16 mouse cellular contexts compared by ENCODE assay signal in the genomic region with DNA sequence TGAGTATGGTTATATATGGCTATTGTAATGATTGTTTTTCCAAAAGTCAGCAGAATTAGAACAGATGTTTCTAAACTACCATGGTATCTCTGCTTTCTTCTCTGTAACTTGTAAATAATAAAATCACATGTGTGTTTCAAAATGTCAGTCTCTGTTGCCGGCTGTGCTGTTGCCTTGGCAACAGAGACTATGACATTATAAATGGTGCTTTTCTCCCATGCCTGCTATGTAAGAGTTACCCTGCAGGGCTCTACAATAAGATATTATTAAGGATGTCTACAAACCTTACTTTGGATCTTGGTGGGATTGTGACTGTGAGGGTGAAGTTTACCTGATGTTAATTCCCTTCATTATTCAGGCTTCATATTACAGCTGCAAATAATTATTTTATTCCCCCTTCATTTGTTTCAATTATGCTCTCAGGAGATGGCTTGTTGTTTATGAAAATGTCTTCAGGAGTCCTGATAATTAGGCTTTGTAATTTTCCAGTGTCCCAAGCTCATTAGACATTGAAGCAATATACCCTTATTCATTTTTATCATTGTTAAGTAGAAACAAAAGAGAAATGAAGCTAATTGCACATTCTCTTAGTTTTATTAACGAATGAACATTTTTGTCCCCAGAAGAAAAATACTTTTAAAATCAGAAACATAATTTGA.
DNase-seq lines count a peak whose midpoint lies in the region; ATAC-seq lines count a peak whose summit lies in the region.
"Had no signal": no experiment of that assay in that cellular context is flagged by ENCODE, and none has a peak within 500 bp of the region (broad histone marks: within the 10 kb centered on the region; RNA-seq: fewer than 3 reads in every experiment).

No protein-coding gene starts in this region.

- no peak for DNase-seq in limb, embryonic 10.5 days (ENCODE audit: low spot score)
- no peak for DNase-seq in cerebellum, adult 8-10 months
- DNase-seq in left cerebral cortex, adult 18-20 months (ENCODE audit: low spot score in 2 of 2): no peak
- DNase-seq: adrenal gland, adult 8-10 months; gastrocnemius, postnatal 25 days; liver, embryonic 13.5 days had no signal

- no peak overlapping the region for H3K9ac ChIP-seq in limb, embryonic 13.5 days
- no peak overlapping the region for H3K9ac ChIP-seq in forebrain, embryonic 13.5 days
- H3K9ac ChIP-seq in hindbrain, embryonic 13.5 days: no peak overlapping the region
- no peak overlapping the region for H3K9ac ChIP-seq in midbrain, embryonic 16.5 days (ENCODE audit: low read depth, low read length)
- H3K9ac ChIP-seq: heart, embryonic 12.5 days; liver, embryonic 13.5 days had no signal

- no peak overlapping the region for H3K27ac ChIP-seq in limb, embryonic 13.5 days
- H3K27ac ChIP-seq in limb, embryonic 10.5 days: no peak overlapping the region
- H3K27ac ChIP-seq in forebrain, embryonic 13.5 days: no peak overlapping the region
- H3K27ac ChIP-seq in hindbrain, embryonic 13.5 days: no peak overlapping the region
- no peak overlapping the region for H3K27ac ChIP-seq in midbrain, embryonic 16.5 days (ENCODE audit: low read length)
- H3K27ac ChIP-seq: kidney, postnatal 0 days; liver, embryonic 13.5 days had no signal

- H3K27me3 ChIP-seq in limb, embryonic 13.5 days: no peaks in the 10 kb centered on the region
- H3K27me3 ChIP-seq in limb, embryonic 10.5 days (ENCODE audit: low read depth, poor library complexity, severe bottlenecking): no peaks in the 10 kb centered on the region
- no peaks in the 10 kb centered on the region for H3K27me3 ChIP-seq in forebrain, embryonic 13.5 days
- H3K27me3 ChIP-seq in hindbrain, embryonic 13.5 days: no peaks in the 10 kb centered on the region
- H3K27me3 ChIP-seq in midbrain, embryonic 16.5 days (ENCODE audit: control insufficient read depth, insufficient read depth, low read depth, low read length): no peaks in the 10 kb centered on the region
- H3K27me3 ChIP-seq: heart, embryonic 12.5 days; liver, embryonic 13.5 days had no signal

- no peak overlapping the region for H3K4me2 ChIP-seq in limb, embryonic 13.5 days (replicated peaks)
- no peak overlapping the region for H3K4me2 ChIP-seq in forebrain, embryonic 13.5 days
- no peak overlapping the region for H3K4me2 ChIP-seq in hindbrain, embryonic 13.5 days
- H3K4me2 ChIP-seq in midbrain, embryonic 16.5 days (ENCODE audit: low read length): no peak overlapping the region
- H3K4me2 ChIP-seq: heart, embryonic 12.5 days; liver, embryonic 13.5 days had no signal

- H3K4me3 ChIP-seq in limb, embryonic 13.5 days: no peak overlapping the region
- H3K4me3 ChIP-seq in limb, embryonic 10.5 days: no peak overlapping the region
- no peak overlapping the region for H3K4me3 ChIP-seq in forebrain, embryonic 13.5 days
- no peak overlapping the region for H3K4me3 ChIP-seq in hindbrain, embryonic 13.5 days
- H3K4me3 ChIP-seq in midbrain, embryonic 16.5 days (ENCODE audit: low read depth, low read length): no peak overlapping the region
- H3K4me3 ChIP-seq: erythroblast, embryonic 14.5 days; heart, embryonic 12.5 days; liver, embryonic 13.5 days; myocyte had no signal

- H3K9me3 ChIP-seq in limb, embryonic 13.5 days: no peaks in the 10 kb centered on the region
- no peaks in the 10 kb centered on the region for H3K9me3 ChIP-seq in limb, embryonic 10.5 days (replicated peaks)
- H3K9me3 ChIP-seq in forebrain, embryonic 13.5 days (replicated peaks): no peaks in the 10 kb centered on the region
- H3K9me3 ChIP-seq in hindbrain, embryonic 13.5 days: no peaks in the 10 kb centered on the region
- no peaks in the 10 kb centered on the region for H3K9me3 ChIP-seq in midbrain, embryonic 16.5 days (replicated peaks; ENCODE audit: control insufficient read depth, low read length, poor library complexity, severe bottlenecking)
- H3K9me3 ChIP-seq: heart, embryonic 12.5 days; liver, embryonic 13.5 days had no signal

- H3K4me1 ChIP-seq in limb, embryonic 13.5 days: no peaks in the 10 kb centered on the region
- no peaks in the 10 kb centered on the region for H3K4me1 ChIP-seq in limb, embryonic 10.5 days
- peaks cover 26% of the 10 kb centered on the region for H3K4me1 ChIP-seq in forebrain, embryonic 13.5 days
- peaks cover 16% of the 10 kb centered on the region for H3K4me1 ChIP-seq in hindbrain, embryonic 13.5 days (replicated peaks)
- peaks cover 19% of the 10 kb centered on the region for H3K4me1 ChIP-seq in midbrain, embryonic 16.5 days (ENCODE audit: control insufficient read depth, insufficient read depth, low read length)
- H3K4me1 ChIP-seq: heart, embryonic 12.5 days; liver, embryonic 13.5 days had no signal

- peak; percentile 44; the same call in 1 of the 2 replicates for ATAC-seq in limb, embryonic 13.5 days (ENCODE audit: low FRiP score, low read depth)
- peak; percentile 60 for ATAC-seq in forebrain, embryonic 13.5 days
- ATAC-seq in hindbrain, embryonic 13.5 days (ENCODE audit: low FRiP score): peak; percentile 87
- ATAC-seq in midbrain, embryonic 16.5 days: peak; percentile 88
- ATAC-seq in CD4-positive, CD25-positive, alpha-beta regulatory T cell, adult 4 months: no peak
- ATAC-seq: inflammation-experienced regulatory T-cells, adult 6 months had no signal

- WGBS in limb, embryonic 13.5 days: 44% methylated on average over 2 of the region's 2 CpGs
- 84% methylated on average over 2 of the region's 2 CpGs for WGBS in limb, embryonic 10.5 days
- WGBS in forebrain, embryonic 13.5 days: 27% methylated on average over 2 of the region's 2 CpGs
- WGBS in hindbrain, embryonic 13.5 days: 39% methylated on average over 2 of the region's 2 CpGs
- WGBS in midbrain, embryonic 16.5 days: 41% methylated on average over 2 of the region's 2 CpGs

- no peaks in the 10 kb centered on the region for H3K36me3 ChIP-seq in limb, embryonic 13.5 days
- no peaks in the 10 kb centered on the region for H3K36me3 ChIP-seq in limb, embryonic 10.5 days
- no peaks in the 10 kb centered on the region for H3K36me3 ChIP-seq in forebrain, embryonic 13.5 days (ENCODE audit: poor library complexity, severe bottlenecking)
- H3K36me3 ChIP-seq in hindbrain, embryonic 13.5 days: no peaks in the 10 kb centered on the region
- H3K36me3 ChIP-seq in midbrain, embryonic 16.5 days (ENCODE audit: control insufficient read depth, insufficient read depth, low read length): no peaks in the 10 kb centered on the region
- H3K36me3 ChIP-seq: heart, embryonic 12.5 days; liver, embryonic 13.5 days had no signal
